8 mouse cellular contexts compared by ENCODE assay signal in the genomic region with DNA sequence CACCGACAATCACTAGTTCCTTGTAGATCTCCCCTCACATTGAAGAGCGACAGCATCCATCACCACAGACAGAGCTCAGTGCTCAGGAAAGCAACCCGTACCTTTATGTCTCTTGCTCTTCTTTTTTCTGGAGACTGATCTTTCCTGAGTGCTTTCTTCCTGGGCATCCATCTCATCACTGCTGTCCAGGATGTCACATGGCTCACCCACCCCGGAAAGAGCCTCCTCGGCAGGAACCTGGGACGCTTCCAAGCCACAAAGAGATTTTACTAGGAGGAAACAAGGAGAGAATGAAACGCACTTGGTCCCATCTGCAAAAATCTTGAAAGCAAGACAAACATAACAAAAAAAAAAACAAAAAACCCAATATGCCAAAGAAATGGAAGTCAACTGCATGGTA. TPM values are rescaled to one million over a fixed set of nuclear protein-coding genes. Genes with fewer than 3 reads are reported as not detected.
A peak's percentile ranks its signal among the peaks of the same experiment; 100 is the strongest.
DNase-seq lines count a peak whose midpoint lies in the region; ATAC-seq and TF ChIP-seq lines count a peak whose summit lies in the region.
"Had no signal": no experiment of that assay in that cellular context is flagged by ENCODE, and none has a peak within 500 bp of the region (broad histone marks: within the 10 kb centered on the region; RNA-seq: fewer than 3 reads in every experiment).

No protein-coding gene starts in this region.

- no peak for ATAC-seq in megakaryocyte, adult 5-6 weeks (ENCODE audit: poor library complexity, severe bottlenecking)
- no peak for ATAC-seq in limb, embryonic 14.5 days (ENCODE audit: low FRiP score, low read depth)

- H3K36me3 ChIP-seq in megakaryocyte, embryonic 14.5 days (replicated peaks; ENCODE audit: low read length), result peaks cover 43% of the 10 kb centered on the region
- H3K36me3 ChIP-seq in forebrain, embryonic 10.5 days (replicated peaks), result peaks cover 49% of the 10 kb centered on the region
- H3K36me3 ChIP-seq in limb, embryonic 14.5 days (ENCODE audit: control insufficient read depth, insufficient read depth, low read length), result peaks cover 47% of the 10 kb centered on the region

- H3K27me3 ChIP-seq in megakaryocyte, embryonic 14.5 days (replicated peaks), result no peaks in the 10 kb centered on the region
- no peaks in the 10 kb centered on the region for H3K27me3 ChIP-seq in forebrain, embryonic 10.5 days (ENCODE audit: poor library complexity, severe bottlenecking)
- H3K27me3 ChIP-seq in limb, embryonic 14.5 days (ENCODE audit: control insufficient read depth, insufficient read depth, low read length), result no peaks in the 10 kb centered on the region

- peak overlapping the region; percentile 96 for H3K4me3 ChIP-seq in megakaryocyte, embryonic 14.5 days (replicated peaks)
- peak overlapping the region; percentile 93 for H3K4me3 ChIP-seq in forebrain, embryonic 10.5 days
- peak overlapping the region; percentile 90 for H3K4me3 ChIP-seq in limb, embryonic 14.5 days (replicated peaks; ENCODE audit: low read length)

- H3K27ac ChIP-seq in forebrain, embryonic 10.5 days, result no peak overlapping the region
- H3K27ac ChIP-seq in limb, embryonic 14.5 days (replicated peaks; ENCODE audit: low read depth, low read length), result no peak overlapping the region

- DNase-seq in forebrain, embryonic 10.5 days (ENCODE audit: extremely low spot score, low spot score), result no peak
- no peak for DNase-seq in limb, embryonic 14.5 days (ENCODE audit: low spot score)
- peak; percentile 41 for DNase-seq in testis, postnatal 10 days (ENCODE audit: low spot score)
- no peak for DNase-seq in layer of hippocampus, postnatal 36 days
- no peak for DNase-seq in thymus, postnatal 4 days

- no peak for TF ChIP-seq POLR2A in limb, embryonic 14.5 days (IDR thresholded peaks at IDR 0.05; ENCODE audit: borderline replicate concordance, extremely low read depth, insufficient read depth, insufficient read length)

- peak overlapping the region; percentile 94; the same call in 1 of the 2 replicates for H3K9ac ChIP-seq in limb, embryonic 14.5 days (ENCODE audit: low read depth, low read length, severe bottlenecking)

- peaks cover 47% of the 10 kb centered on the region for H3K4me1 ChIP-seq in megakaryocyte, embryonic 14.5 days
- H3K4me1 ChIP-seq in forebrain, embryonic 10.5 days, result peaks cover 13% of the 10 kb centered on the region
- peaks cover 4% of the 10 kb centered on the region; the same call in 1 of the 2 replicates for H3K4me1 ChIP-seq in limb, embryonic 14.5 days (ENCODE audit: control insufficient read depth, insufficient read depth, low read length)

- H3K4me2 ChIP-seq in limb, embryonic 14.5 days (replicated peaks; ENCODE audit: low read depth, low read length, severe bottlenecking), result peak overlapping the region; percentile 80

- no peaks in the 10 kb centered on the region for H3K9me3 ChIP-seq in megakaryocyte, embryonic 14.5 days
- H3K9me3 ChIP-seq in forebrain, embryonic 10.5 days, result no peaks in the 10 kb centered on the region
- H3K9me3 ChIP-seq in limb, embryonic 14.5 days (ENCODE audit: control insufficient read depth, low read length), result no peaks in the 10 kb centered on the region

- WGBS in forebrain, embryonic 10.5 days, result 87% methylated on average over 7 of the region's 7 CpGs
- WGBS in limb, embryonic 14.5 days, result 84% methylated on average over 7 of the region's 7 CpGs

RNA-seq across cellular contexts. Expression of a gene that starts 1.1 kb away (rescaled TPM):
- 6.4 and 13.0 TPM in 2 replicates for polyA plus RNA-seq in megakaryocyte, embryonic 14.5 days (2012; ENCODE audit: insufficient read depth, low replicate concordance)
- total RNA-seq in megakaryocyte, adult 5-6 weeks (2015), result 33.5 and 39.2 TPM in 2 replicates
- 50.4 and 55.3 TPM in 2 replicates for total RNA-seq in megakaryocyte, adult 5-6 weeks (2017)
- 134 and 136 TPM in 2 replicates for polyA plus RNA-seq in forebrain, embryonic 10.5 days (2016; fragmentation: Nextera tagmentation; extraction: Ambion mirVana)
- polyA plus RNA-seq in limb, embryonic 14.5 days (2012; rRNA removed), result 83.0 and 110 TPM in 2 replicates
- polyA plus RNA-seq in limb, embryonic 14.5 days (2014; fragmentation: Nextera tagmentation; extraction: Ambion mirVana), result 77.8 and 86.8 TPM in 2 replicates
- total RNA-seq in layer of hippocampus, postnatal 36 days (2021), result 10 to 100 TPM; 70.5 to 75.0 TPM

RNA-seq across cellular contexts. Expression of a gene that starts 25.1 kb away (rescaled TPM):
- polyA plus RNA-seq in megakaryocyte, embryonic 14.5 days (2012; ENCODE audit: insufficient read depth, low replicate concordance), result 0.16 TPM in 1 of 2 replicates, not detected in the other
- total RNA-seq in megakaryocyte, adult 5-6 weeks (2015), result not detected in 2 replicates
- total RNA-seq in megakaryocyte, adult 5-6 weeks (2017), result not detected in 2 replicates
- not detected in 2 replicates for polyA plus RNA-seq in forebrain, embryonic 10.5 days (2016; fragmentation: Nextera tagmentation; extraction: Ambion mirVana)
- not detected in 2 replicates for polyA plus RNA-seq in limb, embryonic 14.5 days (2012; rRNA removed)
- polyA plus RNA-seq in limb, embryonic 14.5 days (2014; fragmentation: Nextera tagmentation; extraction: Ambion mirVana), result not detected in 2 replicates
- not detected for total RNA-seq in layer of hippocampus, postnatal 36 days (2021)
- total RNA-seq: liver, adult 2 months had no signal
- polyA plus RNA-seq: liver, adult 2 months had no signal

RNA-seq across cellular contexts. Expression of a gene that starts 27.9 kb away (rescaled TPM):
- polyA plus RNA-seq in megakaryocyte, embryonic 14.5 days (2012; ENCODE audit: insufficient read depth, low replicate concordance), result 1.9 and 2.1 TPM in 2 replicates
- 43.1 and 50.5 TPM in 2 replicates for total RNA-seq in megakaryocyte, adult 5-6 weeks (2015)
- total RNA-seq in megakaryocyte, adult 5-6 weeks (2017), result 47.0 and 55.6 TPM in 2 replicates
- 1.6 and 2.1 TPM in 2 replicates for polyA plus RNA-seq in forebrain, embryonic 10.5 days (2016; fragmentation: Nextera tagmentation; extraction: Ambion mirVana)
- 32.3 and 38.9 TPM in 2 replicates for polyA plus RNA-seq in limb, embryonic 14.5 days (2012; rRNA removed)
- polyA plus RNA-seq in limb, embryonic 14.5 days (2014; fragmentation: Nextera tagmentation; extraction: Ambion mirVana), result 10.1 and 10.9 TPM in 2 replicates
- total RNA-seq in layer of hippocampus, postnatal 36 days (2021), result 10 to 100 TPM; 68.8 to 70.0 TPM

RNA-seq across cellular contexts. Expression of a gene that starts 44.7 kb away (rescaled TPM):
- 10.9 TPM in 1 of 2 replicates, not detected in the other for polyA plus RNA-seq in megakaryocyte, embryonic 14.5 days (2012; ENCODE audit: insufficient read depth, low replicate concordance)
- 54.5 and 69.7 TPM in 2 replicates for total RNA-seq in megakaryocyte, adult 5-6 weeks (2015)
- total RNA-seq in megakaryocyte, adult 5-6 weeks (2017), result 43.8 and 46.8 TPM in 2 replicates
- polyA plus RNA-seq in forebrain, embryonic 10.5 days (2016; fragmentation: Nextera tagmentation; extraction: Ambion mirVana), result 30.0 and 31.6 TPM in 2 replicates
- polyA plus RNA-seq in limb, embryonic 14.5 days (2012; rRNA removed), result 43.0 and 46.0 TPM in 2 replicates
- polyA plus RNA-seq in limb, embryonic 14.5 days (2014; fragmentation: Nextera tagmentation; extraction: Ambion mirVana), result 28.6 and 31.8 TPM in 2 replicates
- 10 to 100 TPM; 27.2 to 29.4 TPM for total RNA-seq in layer of hippocampus, postnatal 36 days (2021)

RNA-seq across cellular contexts. Expression of a gene that starts 54.5 kb away (rescaled TPM):
- polyA plus RNA-seq in megakaryocyte, embryonic 14.5 days (2012; ENCODE audit: insufficient read depth, low replicate concordance), result 65.2 and 119 TPM in 2 replicates
- 118 and 120 TPM in 2 replicates for total RNA-seq in megakaryocyte, adult 5-6 weeks (2015)
- total RNA-seq in megakaryocyte, adult 5-6 weeks (2017), result 73.8 and 83.6 TPM in 2 replicates
- polyA plus RNA-seq in forebrain, embryonic 10.5 days (2016; fragmentation: Nextera tagmentation; extraction: Ambion mirVana), result 70.5 and 71.1 TPM in 2 replicates
- 74.9 and 82.9 TPM in 2 replicates for polyA plus RNA-seq in limb, embryonic 14.5 days (2012; rRNA removed)
- polyA plus RNA-seq in limb, embryonic 14.5 days (2014; fragmentation: Nextera tagmentation; extraction: Ambion mirVana), result 92.1 and 97.6 TPM in 2 replicates
- 10 to 100 TPM; 57.5 to 57.7 TPM for total RNA-seq in layer of hippocampus, postnatal 36 days (2021)
